Mouse (Mus musculus) regulatory T cell (primary cell): Measurements from ENCODE around the gene Fut4.

Experiments
- in situ Hi-C: fragments of 300-600 bp; cut with MboI, MseI; formaldehyde crosslinking; loops from one replicate; pipeline ENCODE4 v1.15.1; 2025; ENCODE audit warnings: high pct_unique_total_duplicates

The Fut4 gene

GRCm38 (mm10) chr9:14726629-14727028 lies 25.6 kb downstream of the Fut4 start:
- in situ Hi-C loops: no loop called here

- in situ Hi-C loops: no loop called here
These were observed 26.2 kb downstream of the Fut4 start for GRCm38 (mm10) chr9:14726005-14726404.

- in situ Hi-C loops: no loop called here
These were observed 27.3 kb downstream of the Fut4 start for GRCm38 (mm10) chr9:14724755-14725420.

GRCm38 (mm10) chr9:14721610-14722009 lies 30.6 kb downstream of the Fut4 start:
- in situ Hi-C loops: no loop called here

GRCm38 (mm10) chr9:14720384-14720783 lies 31.8 kb downstream of the Fut4 start:
- in situ Hi-C loops: no loop called here

GRCm38 (mm10) chr9:14718332-14718691 lies 33.9 kb downstream of the Fut4 start:
- in situ Hi-C loops: no loop called here

GRCm38 (mm10) chr9:14717689-14718331 lies 34.4 kb downstream of the Fut4 start:
- in situ Hi-C loops: no loop called here

GRCm38 (mm10) chr9:14715258-14715657 lies 36.9 kb downstream of the Fut4 start:
- in situ Hi-C loops: no loop called here

GRCm38 (mm10) chr9:14710910-14711309 lies 41.3 kb downstream of the Fut4 start:
- in situ Hi-C loops: no loop called here

GRCm38 (mm10) chr9:14705321-14706162 lies 46.7 kb downstream of the Fut4 start:
- in situ Hi-C loops: no loop called here

GRCm38 (mm10) chr9:14700795-14701194 lies 51.4 kb downstream of the Fut4 start:
- in situ Hi-C loops: loop anchor here (5.0 kb wide), 1 partner anchor 178 kb away; no protein-coding TSS in a partner anchor

GRCm38 (mm10) chr9:14699288-14699640 lies 52.9 kb downstream of the Fut4 start:
- in situ Hi-C loops: no loop called here

- in situ Hi-C loops: no loop called here
These were observed 53.5 kb downstream of the Fut4 start for GRCm38 (mm10) chr9:14698582-14699287.
